Mouse (Mus musculus) E14TG2a.4 (cell line): ENCODE measurements around the gene Pla2g3.

Experiments used
- H3K27me3 ChIP-seq: 2 replicates; pipeline ENCODE4 v1.6.1; 2014; ENCODE audit warnings: low read length, control low read depth; ENCODE audit not compliant: insufficient read depth
- H3K36me3 ChIP-seq: 2 replicates; pipeline ENCODE4 v1.6.1; 2014; ENCODE audit warnings: low read length, control low read depth; ENCODE audit not compliant: insufficient read depth
- H3K4me1 ChIP-seq: replicated peaks from 2 replicates; pipeline ENCODE4 v1.6.1; 2014; ENCODE audit warnings: low read depth, low read length, control low read depth
- H3K4me3 ChIP-seq: replicated peaks from 2 replicates; pipeline ENCODE4 v1.5.1; 2014; ENCODE audit warnings: mild to moderate bottlenecking, low read length
- H3K9me3 ChIP-seq: 2 replicates; pipeline ENCODE4 v1.6.1; 2014; ENCODE audit warnings: low read length, control low read depth
- CTCF ChIP-seq: conservative IDR thresholded peaks from 2 replicates; pipeline ENCODE4 v1.5.1; 2014; ENCODE audit warnings: low read length
- NANOG ChIP-seq: IDR thresholded peaks from 2 replicates; pipeline ENCODE4 v1.6.1; 2014; ENCODE audit warnings: borderline replicate concordance, low read length, mixed read lengths
- POU5F1 ChIP-seq: IDR thresholded peaks from 2 replicates; pipeline ENCODE4 v1.6.1; 2014; ENCODE audit warnings: low read length, borderline replicate concordance

Gene Pla2g3

GRCm38 (mm10) chr11:3475489-3475888, 12.6 kb upstream of the Pla2g3 start:
- TF ChIP-seq POU5F1 = no peak
- TF ChIP-seq NANOG = no peak
- no peak for TF ChIP-seq CTCF
- Histone ChIP-seq H3K4me1 (peaks cover 20% of the 10 kb centered on the region), H3K4me3 (no peak overlapping the region), H3K36me3 (no peaks in the 10 kb centered on the region), H3K9me3 (no peaks in the 10 kb centered on the region), H3K27me3 (no peaks in the 10 kb centered on the region)

GRCm38 (mm10) chr11:3483980-3484642, 4.0 kb upstream of the Pla2g3 start:
- Histone ChIP-seq H3K4me1 (peaks cover 9% of the 10 kb centered on the region), H3K9me3 (no peaks in the 10 kb centered on the region), H3K36me3 (no peaks in the 10 kb centered on the region), H3K27me3 (peaks cover 38% of the 10 kb centered on the region), H3K4me3 (no peak overlapping the region)
- TF ChIP-seq POU5F1 = no peak
- no peak for TF ChIP-seq CTCF
- TF ChIP-seq NANOG = no peak

GRCm38 (mm10) chr11:3486349-3486748, 1.7 kb upstream of the Pla2g3 start:
- no peak for TF ChIP-seq NANOG
- no peak for TF ChIP-seq CTCF
- no peak for TF ChIP-seq POU5F1
- no peak overlapping the region for H3K4me3 ChIP-seq
- no peaks in the 10 kb centered on the region for H3K36me3 ChIP-seq
- no peaks in the 10 kb centered on the region for H3K9me3 ChIP-seq
- H3K27me3 ChIP-seq = peaks cover 43% of the 10 kb centered on the region
- peaks cover 19% of the 10 kb centered on the region for H3K4me1 ChIP-seq

GRCm38 (mm10) chr11:3489036-3489435, 952 bp downstream of the Pla2g3 start:
- H3K27me3 ChIP-seq = peaks cover 55% of the 10 kb centered on the region
- no peak for TF ChIP-seq NANOG
- TF ChIP-seq POU5F1 = no peak
- no peak for TF ChIP-seq CTCF
- H3K36me3 ChIP-seq = no peaks in the 10 kb centered on the region
- no peaks in the 10 kb centered on the region for H3K9me3 ChIP-seq
- peaks cover 37% of the 10 kb centered on the region for H3K4me1 ChIP-seq
- no peak overlapping the region for H3K4me3 ChIP-seq

- no peak overlapping the region for H3K4me3 ChIP-seq
Measured at GRCm38 (mm10) chr11:3492748-3493147, 4.7 kb downstream of the Pla2g3 start.

GRCm38 (mm10) chr11:3494857-3495256, 6.8 kb downstream of the Pla2g3 start:
- peaks cover 60% of the 10 kb centered on the region for H3K4me1 ChIP-seq
- H3K9me3 ChIP-seq = no peaks in the 10 kb centered on the region
- no peak for TF ChIP-seq NANOG
- TF ChIP-seq CTCF = no peak
- peak overlapping the region; percentile 57 for H3K4me3 ChIP-seq
- H3K27me3 ChIP-seq = peaks cover 38% of the 10 kb centered on the region
- H3K36me3 ChIP-seq = no peaks in the 10 kb centered on the region

More at GRCm38 (mm10) chr11:3492748-3493147, 4.7 kb downstream of the Pla2g3 start:
- no peaks in the 10 kb centered on the region for H3K36me3 ChIP-seq
- H3K27me3 ChIP-seq = peaks cover 48% of the 10 kb centered on the region
- no peak for TF ChIP-seq CTCF
- TF ChIP-seq POU5F1 = no peak
- no peak for TF ChIP-seq NANOG
- no peaks in the 10 kb centered on the region for H3K9me3 ChIP-seq
- H3K4me1 ChIP-seq = peaks cover 64% of the 10 kb centered on the region

GRCm38 (mm10) chr11:3495496-3495895, 7.4 kb downstream of the Pla2g3 start:
- Histone ChIP-seq H3K4me1 (peaks cover 60% of the 10 kb centered on the region), H3K4me3 (peak overlapping the region; percentile 57), H3K27me3 (peaks cover 41% of the 10 kb centered on the region), H3K36me3 (no peaks in the 10 kb centered on the region), H3K9me3 (no peaks in the 10 kb centered on the region)
- TF ChIP-seq NANOG (no peak), POU5F1 (no peak), CTCF (no peak)

- Histone ChIP-seq H3K9me3 (no peaks in the 10 kb centered on the region), H3K4me1 (peaks cover 71% of the 10 kb centered on the region), H3K36me3 (no peaks in the 10 kb centered on the region), H3K4me3 (no peak overlapping the region), H3K27me3 (peaks cover 49% of the 10 kb centered on the region)
- TF ChIP-seq POU5F1 = no peak
- no peak for TF ChIP-seq NANOG
- no peak for TF ChIP-seq CTCF
Measured at GRCm38 (mm10) chr11:3496756-3497155, 8.7 kb downstream of the Pla2g3 start.

- TF ChIP-seq NANOG = no peak
- TF ChIP-seq POU5F1 = no peak
- Histone ChIP-seq H3K4me1 (peaks cover 71% of the 10 kb centered on the region), H3K4me3 (no peak overlapping the region), H3K9me3 (no peaks in the 10 kb centered on the region), H3K36me3 (no peaks in the 10 kb centered on the region), H3K27me3 (peaks cover 51% of the 10 kb centered on the region)
Measured at GRCm38 (mm10) chr11:3497296-3497695, 9.2 kb downstream of the Pla2g3 start.
